Mouse (Mus musculus) ES-Bruce4 (cell line): ENCODE data around the gene Ropn1.

ENCODE experiments used
- CTCF ChIP-seq: IDR thresholded peaks from one replicate; pipeline ENCODE4 v1.8.1; 2011; ENCODE audit warnings: low read depth, low read length
- EP300 ChIP-seq: IDR thresholded peaks from 2 replicates; pipeline ENCODE4 v1.6.1; 2011; ENCODE audit warnings: low read depth, low read length; ENCODE audit not compliant: insufficient read depth
- POLR2A ChIP-seq: IDR thresholded peaks from one replicate; pipeline ENCODE4 v1.8.1; 2011; ENCODE audit warnings: low read length; ENCODE audit not compliant: insufficient read depth

GRCm38 (mm10) chr16:34672822-34673221 is 23.1 kb downstream of the Ropn1 start:
- TF ChIP-seq CTCF (no peak), POLR2A (no peak), EP300 (no peak)
